Mouse (Mus musculus): ENCODE measurements at regions not wholly inside any gene's neighbourhood (a gene's known extent, or its start where the extent isn't known, plus 50 kb on each side); places are given as distances from the start of the nearest gene placed in this dataset.

- DNase-seq: no peak
Observed at GRCm38 (mm10) chr15:49043035-49043434, 4841.7 kb upstream of the Gm7489 start.

DNA sequence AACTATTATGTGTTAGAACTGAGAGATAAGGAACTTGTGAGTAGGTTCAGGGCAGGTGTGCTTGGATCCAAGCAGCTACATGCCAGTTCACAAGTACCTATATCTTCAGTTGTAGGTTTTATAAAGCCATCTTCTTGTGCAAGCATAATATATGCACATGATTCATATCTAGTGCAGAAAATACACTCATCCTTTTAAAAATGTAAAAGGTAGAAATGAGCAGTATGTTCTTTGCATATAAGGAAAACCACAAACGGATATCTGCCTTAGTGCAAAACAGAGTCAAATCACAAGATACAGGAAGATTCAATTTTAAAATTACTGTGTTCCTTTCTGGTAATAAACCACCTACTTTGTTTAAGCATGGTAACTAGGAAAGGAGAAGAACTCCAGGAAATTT is 4819.6 kb upstream of the Gm7489 start:
- DNase-seq: no peak

DNA sequence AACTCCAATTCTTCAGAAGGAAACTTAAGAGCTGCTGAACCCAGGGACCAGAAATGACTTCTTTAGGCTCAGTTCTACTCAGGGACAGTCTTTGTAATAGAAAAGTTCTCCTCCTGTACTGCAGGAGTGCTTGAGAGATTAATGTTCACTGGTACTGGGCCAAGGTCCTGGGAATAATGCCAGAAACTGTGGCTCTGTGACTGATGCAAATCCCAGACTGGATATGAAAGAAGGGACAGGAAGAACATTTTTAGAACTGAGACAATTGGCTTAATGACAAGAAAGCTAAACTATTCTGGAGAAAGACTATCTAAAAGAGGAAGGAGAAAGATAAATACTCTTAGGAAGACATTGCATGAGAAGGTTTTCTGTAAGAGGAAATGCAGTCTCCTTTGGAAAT is 4818.8 kb upstream of the Gm7489 start:
- peak; percentile 94 for DNase-seq

DNA sequence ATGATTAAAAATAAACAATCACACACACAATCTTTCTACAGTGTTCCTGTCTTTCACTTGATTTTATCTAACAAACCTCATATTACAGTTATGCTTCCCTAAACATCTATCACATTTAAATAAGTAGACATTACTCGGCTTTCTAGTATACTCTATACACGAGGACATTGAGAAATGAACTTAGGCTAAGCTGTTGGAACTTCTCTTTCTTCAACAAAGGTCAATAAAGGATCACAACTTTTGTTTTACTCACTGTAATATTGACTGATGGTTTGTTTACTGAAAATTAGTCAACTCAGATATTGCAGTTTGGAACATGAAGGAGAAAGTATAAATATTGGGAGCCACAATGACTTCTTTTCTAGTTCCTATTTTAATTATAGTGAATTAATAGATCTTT is 4818.3 kb upstream of the Gm7489 start:
- DNase-seq: no peak

All from adrenal gland, postnatal 10 days (tissue).